Mouse (Mus musculus): ENCODE results near the gene Usp50.

Gene Usp50

GRCm38 (mm10) chr2:126663481-126663880 is 119.8 kb downstream of the Usp50 start:
- no peak for DNase-seq (ENCODE audit: low spot score)

All from left cerebral cortex, adult 11 months (tissue).